Mouse (Mus musculus) layer of hippocampus, adult 2 months (tissue): ENCODE results near the gene Gm13288. TPM values are rescaled to one million over a fixed set of nuclear protein-coding genes. Genes with fewer than 3 reads are reported as not detected.
A peak's percentile ranks its signal among the peaks of the same experiment; 100 is the strongest.
"Not testable (repeated sequence)": the region's sequence is repeated elsewhere in the genome, so short reads cannot be mapped to it uniquely, and the experiment has no call there.

Experiments
- DNase-seq, 2 experiments: peaks; one replicate each; pipeline ENCODE4 v3.0.0; 2022; ENCODE audit warnings: low spot score in 2 of 2
- H3K27ac ChIP-seq: fragments of 200-600 bp; 2 replicates; pipeline ENCODE4 v1.8.1; 2022
- H3K4me3 ChIP-seq: fragments of 200-600 bp; 2 replicates; pipeline ENCODE4 v1.8.1; 2022; ENCODE audit warnings: mild to moderate bottlenecking
- CTCF ChIP-seq: fragments of 200-600 bp; conservative IDR thresholded peaks from 2 replicates; pipeline ENCODE4 v1.8.1; 2022; ENCODE audit warnings: antibody characterized with exemption, mild to moderate bottlenecking, moderate library complexity
- total RNA-seq, 2 experiments: library from RNA; stranded (reverse); gene quantifications; 2 replicates each; pipeline ENCODE4 v1.2.3; 2021

The Gm13288 gene
- total RNA-seq, 2 experiments from 2014 or later, result not detected

GRCm38 (mm10) chr4:88830523-88830922, 25.2 kb downstream of the Gm13288 start:
- no peak overlapping the region for H3K4me3 ChIP-seq
- peak; percentile 86 for TF ChIP-seq CTCF
- peak in 1 of 2 experiments; percentile 49 for DNase-seq
- H3K27ac ChIP-seq, result no peak overlapping the region

GRCm38 (mm10) chr4:88835225-88835624, 29.9 kb downstream of the Gm13288 start, which contains the start of gene Ifna5:
TSS of gene Ifna5 (plus strand) at chr4:88835525.
- H3K4me3 ChIP-seq, DNase-seq, H3K27ac ChIP-seq: not testable (repeated sequence)

- TF ChIP-seq CTCF, result peak; percentile 87
- H3K4me3 ChIP-seq, result no peak overlapping the region
- peak in 1 of 2 experiments; percentile 23 for DNase-seq
- H3K27ac ChIP-seq, result no peak overlapping the region
Observed at GRCm38 (mm10) chr4:88838828-88839227, 33.5 kb downstream of the Gm13288 start.

- TF ChIP-seq CTCF, result no peak
- Histone ChIP-seq H3K4me3 (no peak overlapping the region), H3K27ac (no peak overlapping the region)
- DNase-seq, result no peak
Observed at GRCm38 (mm10) chr4:88840058-88840457, 34.7 kb downstream of the Gm13288 start.

- H3K4me3 ChIP-seq, result no peak within 1 kb of the TSS
- TF ChIP-seq CTCF, result no peak
- no peak for DNase-seq
- no peak within 1 kb of the TSS for H3K27ac ChIP-seq
Observed at GRCm38 (mm10) chr4:88841438-88841911, 36.1 kb downstream of the Gm13288 start, which contains the start of gene Ifna4. TSS of gene Ifna4 (plus strand) at chr4:88841861.

- DNase-seq, result no peak
- Histone ChIP-seq H3K4me3 (no peak overlapping the region), H3K27ac (no peak overlapping the region)
- TF ChIP-seq CTCF, result peak; percentile 72
Observed at GRCm38 (mm10) chr4:88845334-88845733, 40.0 kb downstream of the Gm13288 start.

GRCm38 (mm10) chr4:88849698-88850097, 44.4 kb downstream of the Gm13288 start, which contains the start of gene Ifna1:
TSS of gene Ifna1 (plus strand) at chr4:88850087.
- no peak for DNase-seq
- no peak within 1 kb of the TSS for H3K27ac ChIP-seq
- H3K4me3 ChIP-seq, result no peak within 1 kb of the TSS
- TF ChIP-seq CTCF, result no peak

GRCm38 (mm10) chr4:88851026-88851763, 45.9 kb downstream of the Gm13288 start:
- H3K27ac ChIP-seq, result no peak overlapping the region
- no peak for TF ChIP-seq CTCF
- no peak for DNase-seq
- H3K4me3 ChIP-seq, result no peak overlapping the region

Other genes with a start within 250 kb of the Gm13288 start
- gene Ifna15, start 247.3 kb upstream of the Gm13288 start, total RNA-seq, result not detected
- gene Ifna14, start 233.7 kb upstream of the Gm13288 start, total RNA-seq, result not detected
- gene Ifna9, start 213.1 kb upstream of the Gm13288 start, total RNA-seq, result not detected
- gene Ifna12, start 202.2 kb upstream of the Gm13288 start, total RNA-seq, result not detected
- gene C87499, start 171.1 kb upstream of the Gm13288 start, total RNA-seq, result not detected
- gene Ifna13, start 161.1 kb upstream of the Gm13288 start, total RNA-seq, result not detected
- not detected for gene Ifna16, start 128.6 kb upstream of the Gm13288 start, total RNA-seq
- gene Ifna2, start 121.6 kb upstream of the Gm13288 start, total RNA-seq, result not detected
- gene Ifnab, start 114.2 kb upstream of the Gm13288 start, total RNA-seq, result not detected
- 1 to 10 TPM; 1.3 to 1.5 TPM for gene Gm26566, start 83.7 kb upstream of the Gm13288 start, total RNA-seq
- gene Klhl9, start 83.1 kb upstream of the Gm13288 start, total RNA-seq, result 100 to 1,000 TPM; 105 to 107 TPM
- not detected for gene Gm13271, start 50.7 kb upstream of the Gm13288 start, total RNA-seq
- gene Gm13283, start 45.4 kb upstream of the Gm13288 start, total RNA-seq, result not detected
- not detected for gene Gm13290, start 31.7 kb upstream of the Gm13288 start, total RNA-seq
- gene Gm13289, start 28.6 kb upstream of the Gm13288 start, total RNA-seq, result not detected
- not detected for gene Gm13272, start 25.7 kb upstream of the Gm13288 start, total RNA-seq
- gene Ifnz, start 23.4 kb upstream of the Gm13288 start, total RNA-seq, result not detected
- gene Gm13276, start 19.8 kb upstream of the Gm13288 start, total RNA-seq, result not detected
- not detected for gene Gm13277, start 16.9 kb upstream of the Gm13288 start, total RNA-seq
- gene Gm13278, start 14.0 kb upstream of the Gm13288 start, total RNA-seq, result not detected
- gene Gm13275, start 11.0 kb upstream of the Gm13288 start, total RNA-seq, result not detected
- not detected for gene Gm13279, start 8.1 kb upstream of the Gm13288 start, total RNA-seq
- gene Gm13285, start 5.9 kb upstream of the Gm13288 start, total RNA-seq, result not detected
- gene Gm13287, start 2.3 kb upstream of the Gm13288 start, total RNA-seq, result not detected
- not detected for gene Ifna7, start 10.7 kb downstream of the Gm13288 start, total RNA-seq
- not detected for gene Ifna11, start 14.4 kb downstream of the Gm13288 start, total RNA-seq
- not detected for gene Ifna6, start 21.9 kb downstream of the Gm13288 start, total RNA-seq
- not detected for gene Ifna5, start 30.0 kb downstream of the Gm13288 start, total RNA-seq
- not detected for gene Ifna4, start 36.3 kb downstream of the Gm13288 start, total RNA-seq
- gene Ifna1, start 44.6 kb downstream of the Gm13288 start, total RNA-seq, result not detected
- not detected for gene Ifne, start 74.7 kb downstream of the Gm13288 start, total RNA-seq